Mouse (Mus musculus) midbrain, embryonic 11.5 days (tissue): ENCODE data around the gene Prr5l. TPM values are rescaled to one million over a fixed set of nuclear protein-coding genes. Genes with fewer than 3 reads are reported as not detected.
A peak's percentile ranks its signal among the peaks of the same experiment; 100 is the strongest.

Experiments
- ATAC-seq: fragments of 200-750 bp; cut with Nextera tagmentation; 2 replicates; pipeline ENCODE4 v1.8.0; 2017; ENCODE audit warnings: moderate TSS enrichment, moderate library complexity; ENCODE audit not compliant: low FRiP score
- DNase-seq: peaks from one replicate; pipeline ENCODE4 v3.0.0; 2015; ENCODE audit warnings: low spot score; ENCODE audit errors: missing footprints
- H3K27ac ChIP-seq: fragments of 300-500 bp; sonication (generic); 2 replicates; pipeline ENCODE4 v1.5.1; 2014; ENCODE audit warnings: low read depth, low read length
- H3K27me3 ChIP-seq: fragments of 300-500 bp; sonication (generic); 2 replicates; pipeline ENCODE4 v1.6.1; 2014; ENCODE audit warnings: mild to moderate bottlenecking, low read length, moderate library complexity, mixed read lengths; ENCODE audit not compliant: control insufficient read depth, insufficient read depth
- H3K36me3 ChIP-seq: fragments of 300-500 bp; sonication (generic); 2 replicates; pipeline ENCODE4 v1.6.1; 2014; ENCODE audit warnings: mild to moderate bottlenecking, low read length, moderate library complexity, mixed read lengths; ENCODE audit not compliant: control insufficient read depth, insufficient read depth
- H3K4me1 ChIP-seq: fragments of 300-500 bp; sonication (generic); 2 replicates; pipeline ENCODE4 v1.6.1; 2014; ENCODE audit warnings: low read length; ENCODE audit not compliant: control insufficient read depth, insufficient read depth
- H3K4me2 ChIP-seq: fragments of 300-500 bp; sonication (generic); 2 replicates; pipeline ENCODE4 v1.6.1; 2014; ENCODE audit warnings: mild to moderate bottlenecking, moderate library complexity
- H3K4me3 ChIP-seq: fragments of 300-500 bp; sonication (generic); 2 replicates; pipeline ENCODE4 v1.5.1; 2014; ENCODE audit warnings: low read depth, low read length
- H3K9ac ChIP-seq: fragments of 300-500 bp; sonication (generic); 2 replicates; pipeline ENCODE4 v1.6.1; 2014; ENCODE audit warnings: low read length
- H3K9me3 ChIP-seq: fragments of 300-500 bp; sonication (generic); 2 replicates; pipeline ENCODE4 v1.6.1; 2016; ENCODE audit warnings: low read length; ENCODE audit not compliant: control insufficient read depth
- WGBS: fragments of 180-500 bp; shearing (Covaris S2); extraction: QIAGEN DNeasy Blood & Tissue Kit; methylation state at CpG from one replicate; pipeline ENCODE4 v1.1.7; 2014; 5-methylcytosine and 5-hydroxymethylcytosine counted together
- polyA plus RNA-seq: library from polyadenylated mRNA; unstranded; fragments of >200 nt; fragmentation: Nextera tagmentation; extraction: Ambion mirVana; gene quantifications from 2 replicates; pipeline ENCODE4 v1.2.1, GENCODE M21; 2014

The Prr5l gene
- polyA plus RNA-seq, 1 experiment from 2014 or later, result 15.5 TPM

DNA sequence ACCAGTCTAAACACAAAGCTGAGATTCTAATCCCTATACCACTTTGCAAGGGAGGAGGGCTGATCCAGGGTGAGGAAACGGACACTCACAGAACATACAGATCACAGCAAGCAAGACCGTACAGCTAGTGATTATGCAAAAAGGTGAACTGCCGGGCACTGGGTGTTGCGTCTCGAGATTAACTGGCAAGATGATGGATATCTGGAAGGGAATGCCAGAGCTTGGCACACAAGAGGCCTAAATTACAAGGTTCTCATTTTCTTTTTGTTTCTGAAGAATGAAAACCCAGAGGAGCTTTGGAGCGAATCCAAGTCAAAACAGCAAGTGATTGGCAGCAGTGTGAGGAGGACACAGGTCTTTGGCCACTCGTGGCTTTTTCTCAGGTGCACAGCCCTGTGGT, 28.0 kb downstream of the Prr5l start:
- Histone ChIP-seq H3K9me3 (no peaks in the 10 kb centered on the region), H3K4me3 (no peak overlapping the region)
- no peak for ATAC-seq

DNA sequence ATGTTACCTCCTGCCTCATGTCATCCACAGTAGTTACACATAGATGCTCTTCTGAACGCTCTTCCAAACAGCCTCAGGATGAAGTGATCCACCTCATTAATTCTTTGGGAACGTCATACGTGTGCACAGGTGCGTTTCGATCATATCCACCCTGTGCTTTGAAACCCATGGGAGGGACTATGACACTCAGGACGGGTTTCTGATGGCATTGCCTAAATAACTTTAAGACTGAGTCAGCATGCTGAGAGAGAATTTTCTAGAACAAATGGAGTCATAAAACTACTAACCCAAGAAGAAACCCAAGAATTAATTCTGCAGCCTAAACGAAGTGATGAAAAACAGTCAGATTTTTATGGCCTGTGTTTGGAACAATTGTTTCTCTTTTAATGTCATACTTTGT, 40.1 kb downstream of the Prr5l start:
- no peaks in the 10 kb centered on the region for H3K4me1 ChIP-seq
- no peaks in the 10 kb centered on the region for H3K36me3 ChIP-seq
- no peak overlapping the region for H3K9ac ChIP-seq
- H3K27ac ChIP-seq, result no peak overlapping the region
- DNase-seq, result peak; percentile 54
- H3K4me3 ChIP-seq, result no peak overlapping the region
- 87% methylated on average over 7 of the region's 7 CpGs for WGBS
- no peak overlapping the region for H3K4me2 ChIP-seq
- no peaks in the 10 kb centered on the region for H3K9me3 ChIP-seq
- no peak for ATAC-seq
- no peaks in the 10 kb centered on the region for H3K27me3 ChIP-seq

More for the DNA sequence above, 28.0 kb downstream of the Prr5l start:
- Histone ChIP-seq H3K4me1 (no peaks in the 10 kb centered on the region), H3K27ac (no peak overlapping the region), H3K4me2 (no peak overlapping the region), H3K36me3 (no peaks in the 10 kb centered on the region), H3K9ac (no peak overlapping the region), H3K27me3 (no peaks in the 10 kb centered on the region)
- no peak for DNase-seq
- WGBS, result 83% methylated on average over 7 of the region's 7 CpGs

DNA sequence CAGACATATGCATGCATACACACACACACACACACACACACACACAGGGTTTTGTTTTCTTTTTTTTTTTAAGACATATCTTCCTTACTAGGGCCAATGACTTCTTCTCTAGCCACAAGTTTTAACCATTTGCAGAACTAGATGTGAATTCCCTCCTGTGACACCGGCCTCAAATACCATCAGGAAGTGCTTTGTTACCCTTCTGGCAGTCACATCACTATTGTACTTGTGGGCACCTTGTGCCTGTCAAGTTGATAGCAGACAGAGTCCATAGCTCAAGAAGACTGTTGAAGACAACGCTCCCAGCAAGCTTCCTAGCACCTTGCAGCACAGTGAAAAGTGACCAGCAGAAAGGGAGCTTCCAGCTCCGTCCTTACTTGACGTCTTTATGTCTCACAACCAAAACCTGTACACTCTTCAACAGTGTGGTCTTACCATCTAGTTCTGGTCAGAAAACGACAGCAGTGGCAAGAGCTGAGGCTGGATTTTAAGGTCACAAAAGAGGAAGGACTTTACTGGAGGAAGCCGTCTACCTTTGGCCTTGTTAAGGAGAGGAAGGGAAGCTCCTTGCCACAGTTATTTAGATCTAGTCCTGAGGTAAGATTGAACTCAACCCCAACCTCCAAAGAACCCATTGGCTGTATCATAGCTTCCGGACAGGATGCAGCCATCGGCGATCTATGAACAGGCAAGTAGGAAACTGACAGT, 47.9 kb downstream of the Prr5l start:
- no peak for ATAC-seq
- WGBS, result 90% methylated on average over 9 of the region's 9 CpGs

DNA sequence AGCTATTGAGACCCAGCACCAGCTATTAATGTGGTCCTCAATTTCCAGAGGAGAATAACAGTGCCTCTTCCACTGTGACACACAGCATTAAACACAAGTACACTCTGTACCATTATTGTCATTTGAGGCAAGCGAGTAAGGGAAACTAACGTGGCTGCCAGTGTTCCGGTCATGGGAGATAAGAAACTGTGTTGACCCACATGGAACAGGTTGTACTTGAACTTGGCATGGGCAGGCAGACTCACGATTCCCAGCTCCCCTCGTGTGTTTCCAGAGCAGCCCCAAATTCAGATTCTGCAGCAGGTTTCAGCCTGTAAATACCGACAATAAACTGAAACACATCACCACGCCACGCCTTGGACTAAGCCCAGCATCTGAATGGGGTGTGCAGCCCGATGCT, 50.5 kb downstream of the Prr5l start:
- Histone ChIP-seq H3K27me3 (no peaks in the 10 kb centered on the region), H3K27ac (no peak overlapping the region), H3K9ac (no peak overlapping the region), H3K36me3 (no peaks in the 10 kb centered on the region), H3K9me3 (no peaks in the 10 kb centered on the region), H3K4me1 (peaks cover 8% of the 10 kb centered on the region; the same call in 1 of the 2 replicates), H3K4me3 (no peak overlapping the region), H3K4me2 (no peak overlapping the region)
- ATAC-seq, result no peak
- DNase-seq, result peak; percentile 79
- WGBS, result 87% methylated on average over 9 of the region's 9 CpGs

More for the DNA sequence above, 47.9 kb downstream of the Prr5l start:
- Histone ChIP-seq H3K4me2 (no peak overlapping the region), H3K36me3 (no peaks in the 10 kb centered on the region), H3K27me3 (no peaks in the 10 kb centered on the region), H3K27ac (no peak overlapping the region), H3K4me3 (no peak overlapping the region), H3K9me3 (no peaks in the 10 kb centered on the region), H3K4me1 (peaks cover 4% of the 10 kb centered on the region; the same call in 1 of the 2 replicates), H3K9ac (no peak overlapping the region)
- peak; percentile 76 for DNase-seq

DNA sequence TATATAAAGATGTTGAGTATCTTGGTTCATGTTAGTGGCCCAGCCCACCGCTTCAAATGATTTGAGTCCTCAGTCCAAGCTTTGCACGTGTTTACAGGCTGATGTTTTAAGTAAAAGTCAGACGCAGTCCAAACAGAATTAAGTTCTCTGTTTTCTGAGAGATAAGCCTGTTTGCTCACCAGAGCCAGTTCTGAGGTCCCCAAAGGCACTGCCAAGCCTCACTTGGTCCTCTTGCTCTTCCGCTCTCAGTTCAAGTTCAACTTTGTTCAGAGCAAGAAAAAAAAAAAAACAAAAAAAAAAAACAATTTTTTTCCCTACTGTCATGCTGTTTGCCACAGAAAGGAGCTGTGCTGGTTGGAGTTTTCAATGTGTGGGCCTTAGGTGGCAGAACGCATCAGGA, 51.0 kb downstream of the Prr5l start:
- Histone ChIP-seq H3K9me3 (no peaks in the 10 kb centered on the region), H3K4me3 (no peak overlapping the region), H3K4me2 (no peak overlapping the region), H3K27ac (no peak overlapping the region), H3K9ac (no peak overlapping the region), H3K36me3 (no peaks in the 10 kb centered on the region), H3K4me1 (peaks cover 8% of the 10 kb centered on the region; the same call in 1 of the 2 replicates), H3K27me3 (no peaks in the 10 kb centered on the region)
- WGBS, result 90% methylated on average over 5 of the region's 5 CpGs
- no peak for DNase-seq
- ATAC-seq, result no peak

DNA sequence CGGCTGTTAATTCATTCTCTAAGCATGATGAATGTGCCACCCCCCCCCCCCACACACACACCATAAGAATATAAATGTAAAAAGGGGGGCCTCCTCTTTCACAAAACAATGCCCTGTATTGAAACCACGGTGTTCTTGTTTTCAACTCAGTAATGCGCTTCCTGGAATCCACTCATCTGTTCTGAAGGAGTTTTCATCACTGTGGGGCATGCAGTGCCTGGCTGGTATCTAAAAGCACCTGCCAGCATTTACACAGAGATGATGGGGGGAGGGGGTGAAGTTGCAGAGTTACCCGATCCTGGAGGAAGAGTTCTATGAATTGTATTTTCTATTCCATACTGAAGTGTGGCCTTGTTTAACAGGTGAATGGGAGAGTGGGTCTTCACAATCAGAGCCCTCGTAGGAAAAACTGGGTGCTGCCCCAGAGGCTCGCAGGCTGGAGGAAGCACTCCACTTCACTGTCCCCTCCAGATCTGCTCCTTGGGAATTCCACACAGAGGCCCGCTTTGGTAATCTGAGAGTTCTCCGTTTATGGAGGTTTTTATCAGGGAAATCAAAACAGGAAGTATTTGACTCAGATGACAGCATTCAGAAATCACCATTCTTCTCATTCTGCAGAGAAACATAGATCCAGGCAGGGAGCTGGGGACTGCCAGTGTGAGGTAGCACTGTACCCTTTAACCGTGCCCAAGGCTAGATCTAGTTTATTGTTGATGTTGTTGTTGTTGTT, 52.5 kb downstream of the Prr5l start:
- Histone ChIP-seq H3K9me3 (no peaks in the 10 kb centered on the region), H3K27me3 (no peaks in the 10 kb centered on the region), H3K9ac (no peak overlapping the region), H3K4me2 (no peak overlapping the region), H3K27ac (no peak overlapping the region), H3K4me3 (no peak overlapping the region), H3K36me3 (no peaks in the 10 kb centered on the region), H3K4me1 (peaks cover 8% of the 10 kb centered on the region; the same call in 1 of the 2 replicates)
- WGBS, result 67% methylated on average over 9 of the region's 9 CpGs
- ATAC-seq (no peak), DNase-seq (peak; percentile 75)

DNA sequence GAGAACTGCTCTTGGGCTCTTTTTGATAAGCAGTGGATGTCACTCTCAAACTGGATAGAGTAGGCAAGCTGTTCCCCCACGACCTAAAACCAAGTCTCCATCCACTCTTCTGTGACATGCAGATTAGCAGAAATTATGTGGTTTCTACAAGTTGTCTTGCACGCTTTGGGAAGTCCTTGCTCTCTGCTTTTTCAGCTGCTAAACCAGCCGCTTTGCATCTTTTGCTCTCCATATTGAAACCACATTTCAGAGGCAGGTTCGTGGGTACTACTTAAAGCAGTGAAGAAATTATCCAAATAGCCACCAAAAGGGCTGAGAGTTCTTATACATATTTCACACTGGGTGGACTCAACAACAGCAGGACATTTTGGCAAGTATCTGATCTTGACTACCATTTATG, 53.8 kb downstream of the Prr5l start:
- no peaks in the 10 kb centered on the region for H3K9me3 ChIP-seq
- H3K4me3 ChIP-seq, result no peak overlapping the region
- DNase-seq (peak; percentile 64), ATAC-seq (no peak)
- no peak overlapping the region for H3K9ac ChIP-seq
- H3K4me1 ChIP-seq, result peaks cover 8% of the 10 kb centered on the region; the same call in 1 of the 2 replicates
- H3K4me2 ChIP-seq, result no peak overlapping the region
- 79% methylated on average over 4 of the region's 4 CpGs for WGBS
- no peaks in the 10 kb centered on the region for H3K27me3 ChIP-seq
- no peaks in the 10 kb centered on the region for H3K36me3 ChIP-seq
- no peak overlapping the region for H3K27ac ChIP-seq

DNA sequence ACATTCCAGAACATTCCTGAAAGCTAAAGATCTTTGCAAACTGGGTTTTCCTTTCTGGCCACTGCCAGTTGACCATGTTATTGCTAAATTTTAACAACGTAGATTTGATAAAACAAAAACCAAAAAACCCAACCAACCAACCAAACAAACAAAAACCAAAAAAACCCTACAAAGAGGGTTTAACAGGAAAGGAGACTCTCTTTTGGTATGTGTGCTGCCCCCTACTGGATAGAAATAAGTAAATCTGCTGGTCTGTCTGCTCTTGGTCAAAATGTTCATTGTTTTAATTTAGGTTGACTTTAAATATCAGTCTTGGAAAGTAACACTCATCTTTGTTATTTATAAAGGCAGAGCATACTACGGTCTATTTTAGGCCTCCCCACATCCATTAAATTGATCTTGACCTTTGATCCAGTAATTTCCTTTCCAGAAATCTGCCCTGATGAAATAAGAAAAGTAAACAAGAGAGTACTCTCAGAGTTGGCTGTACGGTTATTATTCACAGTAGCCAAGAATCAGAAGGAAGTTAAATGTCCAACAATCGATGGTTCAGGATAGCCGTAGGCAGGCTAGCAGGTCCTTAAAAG, 54.7 kb downstream of the Prr5l start:
- no peaks in the 10 kb centered on the region for H3K27me3 ChIP-seq
- H3K27ac ChIP-seq, result no peak overlapping the region
- H3K4me1 ChIP-seq, result peaks cover 8% of the 10 kb centered on the region; the same call in 1 of the 2 replicates
- DNase-seq (peak; percentile 82), ATAC-seq (no peak)
- no peak overlapping the region for H3K4me3 ChIP-seq
- no peaks in the 10 kb centered on the region for H3K36me3 ChIP-seq
- no peaks in the 10 kb centered on the region for H3K9me3 ChIP-seq
- no peak overlapping the region for H3K9ac ChIP-seq
- H3K4me2 ChIP-seq, result no peak overlapping the region
- WGBS, result 76% methylated on average over 5 of the region's 5 CpGs

DNA sequence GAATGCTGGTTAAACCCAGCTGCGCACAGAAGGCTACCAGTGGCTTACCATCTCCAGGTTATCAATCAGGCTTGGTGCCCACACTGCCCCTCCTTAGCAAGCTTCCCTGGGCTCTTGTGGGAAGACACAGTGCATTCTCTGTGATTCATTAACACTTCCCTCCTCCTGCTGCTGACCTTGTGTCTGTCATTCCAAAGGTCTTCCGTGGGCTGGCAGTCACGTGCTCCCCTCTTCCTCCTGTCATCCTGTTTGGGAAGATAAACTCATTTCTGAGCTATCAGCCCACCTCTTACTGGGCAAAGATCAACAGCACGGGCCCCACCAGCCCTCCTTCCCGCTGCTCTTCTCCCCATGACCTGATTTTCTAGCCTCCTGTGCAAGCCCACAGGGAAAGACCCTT, 55.2 kb downstream of the Prr5l start:
- peaks cover 8% of the 10 kb centered on the region; the same call in 1 of the 2 replicates for H3K4me1 ChIP-seq
- WGBS, result 55% methylated on average over 5 of the region's 5 CpGs
- DNase-seq (peak; percentile 78), ATAC-seq (no peak)
- no peaks in the 10 kb centered on the region for H3K27me3 ChIP-seq
- H3K9ac ChIP-seq, result no peak overlapping the region
- no peak overlapping the region for H3K4me2 ChIP-seq
- H3K27ac ChIP-seq, result no peak overlapping the region
- no peaks in the 10 kb centered on the region for H3K9me3 ChIP-seq
- no peak overlapping the region for H3K4me3 ChIP-seq
- H3K36me3 ChIP-seq, result no peaks in the 10 kb centered on the region
